Mouse (Mus musculus) layer of hippocampus, adult 9-11 months (tissue): Measurements from ENCODE around the gene Itga6.
A peak's percentile ranks its signal among the peaks of the same experiment; 100 is the strongest.

Experiments used
- DNase-seq: peaks from one replicate; pipeline ENCODE4 v3.0.0; 2022

The Itga6 gene

GRCm38 (mm10) chr2:71734792-71735392, 10.5 kb upstream of the Itga6 start:
- DNase-seq = no peak

- DNase-seq = no peak
Measured at GRCm38 (mm10) chr2:71735541-71736159, 9.8 kb upstream of the Itga6 start.

DNA sequence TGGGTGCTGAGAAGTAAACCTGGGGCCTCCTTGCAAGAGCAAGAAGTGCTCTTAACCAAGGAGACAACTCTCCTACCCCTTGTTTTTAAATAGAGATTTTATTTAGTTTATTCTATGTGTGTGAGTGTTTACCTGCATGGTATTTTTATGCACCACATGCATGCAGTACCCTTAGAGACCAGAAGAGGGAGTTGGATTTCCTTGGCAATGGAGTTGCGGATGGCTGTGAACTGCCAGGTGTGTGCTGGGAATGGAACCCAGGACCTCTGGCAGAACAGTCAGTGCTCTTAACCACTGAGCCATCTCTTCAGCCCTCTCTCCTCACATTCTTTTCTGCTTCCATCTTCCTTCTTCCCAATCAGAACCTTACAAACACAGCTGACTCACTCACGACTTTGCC, 9.2 kb upstream of the Itga6 start:
- no peak for DNase-seq

DNA sequence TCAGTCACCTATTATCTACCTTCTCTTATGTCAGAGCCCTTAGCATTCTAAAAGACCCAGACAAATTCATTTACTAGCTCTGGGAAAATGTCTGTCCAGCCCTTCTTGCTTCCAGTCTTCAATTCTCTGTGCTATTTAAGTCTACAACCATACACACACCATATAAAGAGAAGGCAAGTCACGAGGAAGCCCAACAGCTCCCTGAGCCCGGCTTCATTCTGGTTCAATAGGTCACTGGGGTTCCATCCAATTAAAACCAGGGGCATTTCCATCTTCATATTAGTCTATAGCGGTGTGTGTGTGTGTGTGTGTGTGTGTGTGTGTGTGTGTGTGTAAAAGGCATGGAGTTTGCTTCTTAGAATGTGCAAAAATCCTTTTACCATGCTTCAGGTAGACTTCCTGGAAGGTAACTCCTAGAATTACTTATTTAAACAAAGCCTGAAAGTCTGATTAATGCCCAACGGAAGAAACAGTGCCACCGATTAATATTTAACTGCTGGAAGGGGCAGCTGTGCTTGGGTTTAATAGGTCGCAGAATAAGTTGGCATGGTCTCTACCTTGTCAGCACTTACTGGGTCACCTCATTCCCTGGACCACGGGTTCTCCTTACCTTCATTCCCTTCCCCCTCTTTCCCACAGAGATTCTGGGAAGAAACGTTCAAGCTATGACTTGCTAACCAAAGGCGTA, 6.1 kb upstream of the Itga6 start:
- DNase-seq = no peak

DNA sequence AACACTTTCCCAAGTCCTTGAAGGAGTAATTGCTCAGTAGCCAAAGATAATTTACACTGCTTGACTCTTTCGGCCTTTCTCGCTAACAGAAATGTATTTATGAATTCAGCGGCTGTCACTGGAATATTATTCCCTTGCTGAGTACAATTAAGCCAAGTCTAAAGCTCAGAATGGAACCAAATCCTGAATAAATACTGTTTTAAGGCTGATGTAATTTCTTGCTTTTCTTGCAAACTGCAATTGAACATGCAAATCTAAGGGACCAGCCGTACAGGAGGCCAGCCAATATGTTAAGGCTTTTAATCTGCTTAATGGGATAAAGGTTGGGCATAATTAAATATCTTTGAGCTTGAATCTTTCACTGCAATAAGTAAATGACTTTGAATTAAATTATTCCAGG, 2.9 kb upstream of the Itga6 start:
- no peak for DNase-seq

GRCm38 (mm10) chr2:71743377-71743776, 2.0 kb upstream of the Itga6 start:
- DNase-seq = no peak

DNA sequence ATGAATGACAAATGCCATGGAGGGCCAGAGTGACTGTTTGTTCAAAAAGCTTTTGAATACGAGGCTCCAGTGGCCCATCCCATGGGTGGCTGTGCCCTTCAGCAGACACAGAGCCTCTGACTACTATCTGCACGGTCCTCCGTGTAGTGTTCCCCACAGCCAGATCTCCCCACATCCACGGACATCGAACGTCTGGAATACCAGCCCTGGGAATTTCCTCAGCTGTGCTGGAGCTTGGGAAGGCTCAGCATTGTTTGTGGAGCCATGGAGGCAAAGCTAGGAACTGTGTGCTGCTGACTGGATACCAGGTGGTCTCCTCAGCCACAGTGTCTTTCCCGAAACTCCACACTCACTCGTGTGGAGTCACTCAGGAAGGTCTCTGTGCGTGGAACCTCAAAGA, 1.1 kb upstream of the Itga6 start:
- DNase-seq = no peak

DNA sequence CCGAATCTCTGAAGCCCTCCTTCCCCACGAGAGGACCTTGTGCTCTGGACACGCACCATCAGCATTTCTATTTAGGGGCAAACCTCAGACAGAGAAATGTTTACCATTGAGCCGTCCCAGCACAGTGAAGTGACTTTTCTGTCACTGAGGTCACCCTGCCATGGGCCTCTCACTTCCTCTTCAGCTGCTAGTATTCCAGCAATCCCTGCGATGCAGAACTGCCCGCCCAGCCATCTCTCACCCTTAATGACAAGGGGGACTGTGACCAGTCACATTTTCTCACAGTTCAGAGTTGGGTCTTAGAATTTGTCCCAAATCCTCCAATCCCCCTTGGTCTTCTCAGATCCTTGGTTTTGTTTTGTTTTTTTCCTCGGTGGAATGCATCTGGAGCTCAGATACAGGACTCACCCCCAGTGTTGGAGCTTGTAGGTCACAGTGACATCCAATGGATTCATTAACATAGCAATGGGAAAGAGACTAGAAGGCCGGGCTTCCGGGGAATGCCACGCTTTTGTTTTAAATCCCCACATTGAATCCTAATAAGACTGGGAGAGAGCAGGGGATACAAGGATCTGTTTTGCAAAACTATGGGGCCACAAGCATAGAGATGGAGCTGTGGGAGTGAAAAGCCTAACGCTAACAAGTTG, 432 bp upstream of the Itga6 start:
- peak; percentile 68 for DNase-seq

DNA sequence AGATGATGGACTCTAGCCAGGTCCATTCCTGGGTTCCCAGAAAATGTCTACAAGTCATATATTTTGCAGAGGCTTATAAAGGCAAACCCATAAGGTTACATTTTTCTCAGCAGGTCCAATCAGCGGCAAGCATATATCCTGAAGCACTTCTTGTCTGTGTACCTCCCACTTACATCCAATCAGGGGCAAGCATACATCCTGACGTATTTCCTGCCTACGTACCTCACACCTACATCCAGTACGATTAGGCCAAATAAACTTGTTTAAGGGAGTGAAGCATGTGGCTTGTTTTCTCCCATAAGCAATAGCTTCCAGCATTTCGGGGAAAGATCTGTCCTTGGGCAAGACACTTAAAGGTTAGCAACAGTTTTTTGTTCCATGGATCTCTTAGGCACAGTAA, 3.0 kb downstream of the Itga6 start:
- DNase-seq = no peak

DNA sequence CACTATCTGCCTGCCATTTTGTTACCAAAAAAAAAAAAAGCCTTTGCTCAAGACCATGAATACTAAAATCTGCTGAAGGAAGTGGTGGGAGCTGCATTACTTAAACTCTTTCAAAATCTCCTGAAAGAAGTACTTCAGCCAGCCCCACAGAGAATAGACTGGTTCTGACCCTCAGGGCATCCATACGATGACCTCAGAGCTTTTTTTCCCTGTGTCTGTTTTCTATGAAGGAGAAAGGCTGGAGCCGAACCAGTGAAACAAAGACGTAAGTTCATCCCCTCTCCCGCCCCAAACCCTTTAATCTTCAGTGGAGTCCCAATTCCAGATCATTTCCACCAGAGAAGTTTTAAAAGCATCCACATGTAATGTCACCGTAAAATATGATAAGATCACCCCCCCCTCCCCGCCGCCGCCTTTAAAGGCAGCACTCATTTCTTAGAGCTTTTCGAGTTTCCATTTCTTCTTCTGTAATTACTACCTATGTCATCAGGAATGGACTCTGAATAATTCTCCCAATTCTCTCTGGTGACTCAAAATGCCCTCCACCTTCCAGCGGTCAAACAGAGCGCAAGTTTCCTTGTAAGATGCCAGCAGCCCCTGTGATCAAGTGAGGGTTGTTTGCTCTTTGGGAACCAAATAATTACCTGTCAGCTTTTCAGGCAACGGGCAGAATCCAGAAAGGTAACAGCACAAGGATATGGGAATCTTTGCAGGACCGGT, 4.1 kb downstream of the Itga6 start:
- no peak for DNase-seq

- DNase-seq = no peak
Measured at GRCm38 (mm10) chr2:71750087-71750453, 4.7 kb downstream of the Itga6 start.

GRCm38 (mm10) chr2:71751336-71751735, 5.9 kb downstream of the Itga6 start:
- DNase-seq = no peak

- DNase-seq = no peak
Measured at GRCm38 (mm10) chr2:71751863-71752262, 6.4 kb downstream of the Itga6 start.

DNA sequence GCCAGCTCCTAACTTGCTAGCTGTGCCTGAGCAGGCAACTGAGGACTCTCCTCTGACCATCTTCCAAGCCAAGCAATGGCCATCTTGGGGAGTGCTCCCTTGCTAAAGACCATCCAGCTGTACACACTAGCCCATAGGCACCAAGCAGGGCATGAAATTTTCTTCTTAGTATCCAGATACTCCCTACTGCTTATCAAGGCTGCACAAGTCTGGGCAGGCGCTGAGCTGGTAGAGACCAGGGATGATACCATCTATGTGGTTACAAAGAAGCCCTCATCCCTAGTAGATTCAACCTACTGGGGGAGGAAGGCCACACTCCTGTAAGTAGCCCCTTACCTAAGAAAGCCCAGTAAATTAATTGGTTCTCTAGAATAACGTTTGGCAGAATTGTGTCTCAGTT, 7.0 kb downstream of the Itga6 start:
- DNase-seq = no peak

- no peak for DNase-seq
Measured at GRCm38 (mm10) chr2:71753161-71753560, 7.7 kb downstream of the Itga6 start.

DNA sequence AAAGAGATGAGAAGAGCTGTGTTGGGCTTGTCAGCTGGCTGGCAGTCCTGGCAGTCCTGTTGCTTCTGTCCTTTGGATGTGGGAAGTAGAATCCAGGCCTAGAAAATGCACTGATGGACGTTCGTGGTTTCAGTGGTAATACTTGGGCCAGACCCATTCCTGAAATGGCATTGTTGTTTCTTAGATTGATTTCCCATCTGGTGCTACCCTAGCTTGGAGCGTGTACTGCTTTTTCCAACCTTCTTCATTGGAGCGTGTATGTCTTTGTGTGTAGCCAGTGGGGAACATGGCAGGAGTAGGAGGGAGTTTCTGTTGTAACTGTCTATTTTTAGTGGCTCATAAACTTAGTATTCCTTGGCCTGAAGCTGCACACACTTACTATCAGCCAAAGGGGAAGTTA, 10.3 kb downstream of the Itga6 start:
- DNase-seq = no peak

DNA sequence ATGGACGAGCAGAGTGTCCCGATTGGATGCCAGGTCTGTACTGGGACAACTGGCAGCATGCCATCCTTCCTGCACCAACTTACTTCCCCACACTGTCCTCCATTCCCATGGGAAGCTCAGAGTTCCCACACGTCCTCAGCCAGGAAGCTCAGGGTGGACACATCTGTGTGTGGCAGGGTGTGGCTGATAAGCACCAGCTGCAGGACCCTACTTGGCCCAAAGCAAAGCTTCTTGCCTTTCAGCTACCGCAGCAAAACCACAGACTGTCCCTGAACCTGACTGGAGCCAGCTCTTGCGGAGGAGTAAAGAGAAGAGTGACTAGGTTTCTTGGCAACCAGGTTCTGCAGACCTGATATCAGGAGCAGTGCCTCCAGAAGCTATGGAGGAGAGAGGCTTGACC, 11.7 kb downstream of the Itga6 start:
- no peak for DNase-seq

DNA sequence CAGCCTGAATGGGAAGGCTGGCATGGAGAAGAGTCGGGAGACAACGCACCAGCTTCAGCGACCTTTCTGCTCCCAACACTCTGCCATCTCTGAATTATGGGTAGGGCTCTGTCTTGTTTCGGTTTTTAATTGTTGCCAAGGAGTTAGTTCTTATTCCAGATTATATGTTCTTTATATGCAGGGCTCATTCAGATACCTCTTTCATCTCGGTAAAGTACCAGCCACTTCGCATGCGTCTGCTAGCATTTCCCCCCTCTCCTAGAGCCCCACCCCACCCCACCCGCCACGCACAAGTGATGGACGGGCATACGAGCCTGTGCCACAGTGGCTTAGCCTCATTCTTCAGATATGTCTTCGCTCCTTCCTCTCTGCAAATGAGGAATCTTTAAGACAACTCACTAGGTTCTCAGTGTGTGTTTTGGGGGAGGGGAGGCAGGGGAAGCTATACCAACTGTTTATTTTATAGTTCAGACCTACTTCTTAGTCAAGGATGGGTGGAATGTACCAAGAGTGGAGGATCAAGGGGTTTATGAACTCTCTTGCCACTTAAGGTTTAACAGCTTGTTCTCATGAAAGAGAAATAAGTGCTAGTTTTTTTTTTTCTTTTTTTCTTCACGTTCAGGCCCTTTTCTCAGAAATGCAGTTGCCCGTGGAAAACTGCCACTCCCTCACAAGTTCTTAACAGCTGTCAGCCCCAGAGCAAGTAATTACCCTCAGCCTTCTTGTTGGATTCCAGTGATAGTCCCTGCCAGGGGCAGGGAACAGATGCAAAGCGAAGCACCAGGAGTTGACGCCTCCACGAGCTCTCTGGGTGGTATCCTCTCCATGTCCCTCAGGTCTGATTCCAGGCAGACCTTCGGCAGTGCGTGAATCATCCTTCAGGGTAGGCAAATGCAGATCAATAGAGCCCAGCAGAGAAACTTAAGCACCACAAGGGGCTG, 13.4 kb downstream of the Itga6 start:
- DNase-seq = no peak

DNA sequence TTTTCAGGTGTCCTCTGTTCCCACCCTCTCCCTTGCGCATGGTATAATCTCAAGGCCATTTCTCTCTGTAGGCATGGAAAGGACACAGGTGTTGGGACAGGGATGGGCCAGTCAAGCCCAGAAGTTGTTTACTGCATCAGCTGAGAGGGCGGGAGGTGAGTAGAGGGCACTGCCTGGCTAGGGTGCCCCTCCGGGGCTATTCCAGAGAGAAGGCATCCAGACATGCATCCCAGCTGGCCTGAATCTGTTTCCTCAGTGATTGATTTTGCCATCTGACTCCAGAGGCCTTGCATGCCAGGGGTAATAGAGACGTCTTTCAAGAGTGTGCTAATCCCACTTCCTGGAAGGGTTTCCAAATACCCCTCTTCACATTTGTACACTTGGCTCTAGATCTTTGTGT, 14.7 kb downstream of the Itga6 start:
- DNase-seq = no peak

GRCm38 (mm10) chr2:71761081-71761480, 15.7 kb downstream of the Itga6 start:
- no peak for DNase-seq

DNA sequence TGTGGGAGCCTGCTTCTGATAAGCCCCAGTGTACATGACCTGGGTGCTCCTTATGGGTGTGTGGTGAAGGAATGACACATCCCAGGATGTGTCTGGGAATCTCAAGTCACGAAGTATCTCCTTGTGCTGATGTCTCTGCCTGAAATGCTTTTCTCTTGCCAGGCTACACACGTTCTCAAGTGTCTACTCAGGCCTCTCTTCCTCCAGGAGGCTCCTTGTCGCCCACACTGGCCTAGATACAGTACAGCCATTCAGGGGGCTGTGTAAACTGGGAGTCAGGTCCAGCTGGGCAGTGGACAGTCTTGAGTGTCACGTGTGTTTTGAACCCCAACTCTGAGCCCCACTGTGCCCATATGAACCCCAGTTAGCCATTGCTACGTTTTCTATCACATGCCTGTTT, 19.1 kb downstream of the Itga6 start:
- no peak for DNase-seq
